Mouse (Mus musculus): ENCODE results near the gene Ust.

Ust gene

DNA sequence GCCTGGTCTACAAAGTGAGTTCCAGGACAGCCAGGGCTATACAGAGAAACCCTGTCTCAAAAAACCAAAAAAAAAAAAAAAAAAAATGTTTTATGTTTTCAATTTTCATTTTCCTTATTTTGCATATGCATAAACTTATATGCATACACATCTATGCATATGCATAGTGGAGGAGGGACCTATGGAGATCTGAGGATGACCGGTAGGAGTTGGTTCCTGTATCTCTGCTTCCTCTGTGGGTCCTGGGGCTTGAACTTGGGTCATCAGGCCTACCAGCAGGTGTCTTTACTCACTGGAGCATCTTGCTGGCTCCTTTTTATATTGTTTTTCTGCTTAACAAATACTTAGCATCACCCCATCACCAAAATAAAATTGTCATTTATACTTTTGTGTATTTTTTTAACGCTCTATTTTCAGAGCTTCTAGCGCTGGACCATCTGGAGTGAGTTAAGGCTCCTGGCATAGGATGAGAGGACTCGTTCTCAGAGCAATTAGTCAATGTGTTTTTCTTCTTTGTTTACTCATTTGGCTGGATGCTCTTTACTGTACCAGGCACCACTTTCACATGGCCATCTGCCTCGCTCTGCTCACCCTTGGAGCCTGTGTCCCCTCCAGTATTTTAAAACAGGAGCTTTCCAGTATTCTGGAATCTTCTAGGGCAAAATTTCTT, 290.8 kb downstream of the Ust start:
- no peak for DNase-seq (ENCODE audit: extremely low read depth, low read depth, low spot score)

DNA sequence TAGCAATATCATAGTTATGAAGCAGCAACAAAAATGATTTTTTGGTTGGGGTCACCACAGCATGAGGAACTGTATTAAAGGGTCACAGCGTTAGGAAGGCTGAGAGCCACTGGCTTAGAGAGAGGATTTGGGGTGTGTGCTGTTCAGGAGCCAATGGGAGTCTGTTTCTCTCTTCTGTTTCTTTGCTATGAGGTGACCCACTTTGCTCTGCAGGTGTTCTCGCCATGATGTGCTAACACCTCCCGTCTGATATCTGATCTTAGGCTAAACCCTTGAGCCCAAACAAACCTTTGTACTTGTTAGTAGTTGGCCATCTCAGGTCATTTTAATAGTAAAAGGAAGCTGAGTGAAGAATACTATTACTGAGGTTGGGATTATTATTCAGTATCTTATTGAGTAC, 292.0 kb downstream of the Ust start:
- DNase-seq (ENCODE audit: extremely low read depth, low read depth, low spot score): no peak

DNA sequence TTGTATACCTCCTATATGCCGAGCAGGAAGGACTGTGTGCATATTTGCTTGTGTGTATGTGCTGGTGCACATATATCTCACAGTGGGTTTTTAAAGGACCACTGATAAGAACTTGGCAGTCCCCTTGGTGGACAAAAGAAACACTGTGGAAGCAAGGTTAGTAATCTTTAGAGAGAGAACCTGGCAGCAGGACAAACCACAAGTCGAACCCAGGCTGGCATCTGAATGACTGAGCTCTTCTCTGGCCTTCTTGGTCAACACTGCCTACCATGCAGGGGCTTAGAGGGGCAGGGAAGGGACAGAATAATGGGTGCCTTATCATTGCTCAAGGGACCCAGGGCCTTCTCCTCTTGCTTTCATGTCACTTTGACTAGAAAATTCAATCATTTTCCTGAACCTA, 294.0 kb downstream of the Ust start:
- DNase-seq (ENCODE audit: extremely low read depth, low read depth, low spot score): no peak

DNA sequence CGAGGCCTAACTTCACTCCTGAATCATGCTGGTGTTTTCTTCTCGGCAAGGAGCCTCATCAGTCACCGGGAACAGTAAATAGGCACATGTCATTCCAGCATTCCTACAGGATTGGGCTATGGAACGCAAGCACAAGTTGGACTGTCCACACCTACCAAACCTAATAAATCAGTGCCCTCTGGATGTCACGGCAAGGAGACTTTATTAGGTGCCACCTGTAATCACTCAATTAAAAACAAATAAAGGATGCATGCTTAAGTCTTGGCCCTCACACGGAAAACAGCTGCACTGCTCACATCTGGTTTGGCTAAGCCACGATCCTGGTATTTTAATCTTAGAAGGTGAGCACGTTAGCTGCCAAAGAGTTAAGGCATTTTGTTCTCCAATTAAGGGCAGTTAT, 294.6 kb downstream of the Ust start:
- DNase-seq (ENCODE audit: extremely low read depth, low read depth, low spot score): no peak

DNA sequence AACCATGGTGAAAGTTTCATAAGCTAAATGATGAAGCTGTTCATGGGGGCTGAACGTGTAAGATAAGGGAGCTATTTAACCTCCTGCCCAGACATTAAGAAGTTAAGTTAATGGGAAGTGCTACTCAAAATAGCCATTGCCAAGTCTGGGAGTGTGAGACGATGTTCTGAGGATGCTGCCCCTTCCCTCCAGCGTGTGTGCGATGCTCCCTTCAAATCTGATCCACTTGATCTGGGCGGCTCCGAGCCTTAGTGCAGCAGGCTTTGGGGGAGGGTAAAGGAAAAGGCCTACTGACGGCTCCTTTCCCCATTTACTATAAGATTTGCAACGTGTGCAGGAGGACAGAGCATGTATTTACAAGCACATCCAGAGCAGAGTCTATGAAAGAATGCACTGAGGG, 301.7 kb downstream of the Ust start:
- no peak for DNase-seq (ENCODE audit: extremely low read depth, low read depth, low spot score)

DNA sequence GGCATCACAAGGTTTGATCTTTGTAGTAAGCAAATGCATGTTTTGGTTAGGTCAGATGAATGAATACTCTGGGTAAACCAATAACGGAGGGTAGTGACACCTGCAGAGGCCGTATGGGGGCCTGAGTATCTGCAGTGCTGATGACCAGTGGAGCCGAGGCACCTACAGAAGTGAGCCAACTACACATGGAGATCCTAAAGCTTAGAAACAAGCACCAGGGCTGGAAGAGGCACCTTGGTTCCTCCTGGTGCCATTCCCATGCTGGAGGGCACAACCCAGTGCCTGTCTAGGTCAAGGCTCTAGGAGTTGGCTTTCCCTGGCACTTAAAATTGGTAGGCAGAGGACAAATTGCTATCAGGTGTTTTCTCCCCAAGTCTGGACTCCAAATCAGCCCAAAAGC, 303.4 kb downstream of the Ust start:
- no peak for DNase-seq (ENCODE audit: extremely low read depth, low read depth, low spot score)

DNA sequence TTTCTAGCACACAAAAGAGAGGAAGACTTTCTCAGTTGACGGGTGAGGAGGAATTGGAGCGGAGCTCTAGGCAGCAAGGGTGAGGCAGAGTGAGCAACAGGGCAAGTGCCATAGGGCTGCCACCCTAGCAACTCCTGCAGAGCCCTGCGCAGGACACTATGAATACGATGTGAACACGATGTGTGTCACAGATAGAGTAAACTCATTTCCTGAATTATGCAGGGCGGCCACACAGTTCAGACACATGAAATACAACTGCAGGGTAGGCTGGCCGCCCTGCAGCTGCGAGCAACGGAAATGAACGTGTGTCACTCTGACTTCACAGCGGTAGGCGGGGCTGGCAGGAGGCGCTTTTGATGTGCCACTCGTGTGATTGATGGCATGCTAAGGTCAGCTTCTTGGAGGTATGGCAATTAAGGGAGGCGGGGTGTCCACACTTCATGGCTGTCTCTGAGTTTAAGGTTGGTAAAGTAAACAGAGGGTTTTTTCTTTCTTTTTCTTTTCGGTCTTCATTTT, 304.7 kb downstream of the Ust start:
- DNase-seq (ENCODE audit: extremely low read depth, low read depth, low spot score): no peak

DNA sequence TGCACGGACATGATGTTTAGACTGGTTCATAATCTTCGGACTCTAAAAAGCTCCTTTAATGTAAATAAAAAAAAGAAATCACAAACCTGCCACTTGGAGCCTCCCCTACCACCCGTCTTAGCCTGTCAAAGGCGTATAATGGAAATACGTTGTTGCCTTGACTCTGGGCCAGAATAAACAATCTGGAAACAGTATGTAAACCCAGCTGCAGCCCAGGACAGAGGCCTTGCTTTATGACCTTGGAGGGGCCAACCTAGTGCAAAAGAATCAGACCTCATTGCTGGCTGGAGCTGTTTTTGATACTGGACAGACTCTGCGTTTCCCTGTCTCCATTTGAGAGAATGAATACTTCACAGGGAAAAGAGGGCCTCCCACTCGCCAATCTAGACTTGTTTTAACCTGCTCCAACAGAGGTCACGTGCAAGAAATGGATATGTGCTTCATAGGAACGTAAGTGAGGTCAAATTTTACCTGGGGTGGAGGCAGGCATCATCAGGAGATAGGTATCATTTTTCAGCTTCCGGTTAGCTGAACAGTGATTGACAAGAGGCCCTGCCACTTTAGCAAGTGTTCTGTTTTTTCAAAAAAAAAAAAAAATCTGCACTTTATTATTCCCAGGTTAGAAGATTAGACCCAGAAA, 305.2 kb downstream of the Ust start:
- no peak for DNase-seq (ENCODE audit: extremely low read depth, low read depth, low spot score)

DNA sequence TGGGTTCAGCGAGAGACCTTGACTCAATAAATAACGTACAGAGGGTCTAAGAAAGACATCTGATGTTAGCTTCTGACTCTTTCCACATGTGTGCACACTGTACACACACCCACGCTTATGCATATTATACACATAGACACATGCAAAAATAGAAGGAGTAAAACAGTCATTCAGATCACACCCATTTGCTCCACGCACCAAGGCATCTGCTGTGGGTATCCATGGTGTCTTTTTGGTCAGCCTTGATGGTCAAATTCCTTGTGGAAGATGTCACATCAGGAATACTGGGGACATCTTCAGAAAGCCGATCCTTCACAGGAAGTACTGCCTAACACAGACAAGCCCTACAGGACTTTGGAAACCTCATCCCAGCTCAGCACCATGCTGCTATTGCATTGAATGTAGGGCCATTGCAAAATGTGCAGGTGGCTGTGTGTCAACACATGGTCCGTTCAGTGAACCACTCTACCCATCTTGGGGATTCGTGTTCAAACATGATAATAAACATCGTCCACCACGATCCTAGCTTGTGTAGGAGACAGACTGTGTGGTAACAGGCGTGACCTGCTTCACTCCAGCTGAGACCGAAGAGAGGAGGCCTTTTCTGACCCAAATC, 305.9 kb downstream of the Ust start:
- no peak for DNase-seq (ENCODE audit: extremely low read depth, low read depth, low spot score)

DNA sequence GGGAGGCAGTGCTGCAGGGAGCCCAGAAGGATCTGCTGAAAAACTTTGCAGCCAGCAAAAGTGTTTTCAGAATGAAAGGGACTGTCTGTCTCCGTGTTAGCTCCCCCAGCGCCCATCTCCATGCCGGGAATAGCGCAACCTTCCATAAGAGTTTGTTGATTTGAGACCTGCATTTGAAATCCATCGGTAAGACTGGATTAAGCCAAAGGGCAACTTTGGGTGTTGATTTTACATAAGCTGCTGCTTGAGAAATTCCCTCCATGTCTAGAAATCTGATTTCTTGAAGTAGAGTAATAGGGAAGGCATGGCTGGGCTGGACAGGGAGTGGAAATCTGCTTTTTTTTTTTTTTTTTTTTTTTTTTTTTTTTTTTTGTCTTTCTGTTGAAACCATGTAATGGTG, 306.9 kb downstream of the Ust start:
- peak; percentile 78 for DNase-seq (ENCODE audit: extremely low read depth, low read depth, low spot score)

DNA sequence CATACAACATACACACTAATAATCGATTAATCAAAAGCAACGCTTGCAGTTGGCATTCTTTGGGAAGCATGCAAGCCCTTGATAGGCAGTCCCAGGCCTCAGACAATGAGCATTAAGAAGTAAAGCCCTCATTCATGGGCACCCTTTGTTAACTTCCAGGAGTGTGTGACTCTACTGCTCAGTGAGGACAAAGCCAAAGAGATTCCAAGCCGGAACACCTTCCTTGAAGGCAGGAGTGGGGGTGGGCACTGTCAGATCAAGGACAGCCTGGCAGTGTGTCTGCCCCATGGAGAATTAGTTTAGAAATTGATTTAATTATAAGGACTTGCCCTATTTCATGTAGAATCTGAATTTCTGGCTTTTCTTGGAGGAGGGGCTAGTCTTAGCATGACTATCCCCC, 308.3 kb downstream of the Ust start:
- DNase-seq (ENCODE audit: extremely low read depth, low read depth, low spot score): no peak

DNA sequence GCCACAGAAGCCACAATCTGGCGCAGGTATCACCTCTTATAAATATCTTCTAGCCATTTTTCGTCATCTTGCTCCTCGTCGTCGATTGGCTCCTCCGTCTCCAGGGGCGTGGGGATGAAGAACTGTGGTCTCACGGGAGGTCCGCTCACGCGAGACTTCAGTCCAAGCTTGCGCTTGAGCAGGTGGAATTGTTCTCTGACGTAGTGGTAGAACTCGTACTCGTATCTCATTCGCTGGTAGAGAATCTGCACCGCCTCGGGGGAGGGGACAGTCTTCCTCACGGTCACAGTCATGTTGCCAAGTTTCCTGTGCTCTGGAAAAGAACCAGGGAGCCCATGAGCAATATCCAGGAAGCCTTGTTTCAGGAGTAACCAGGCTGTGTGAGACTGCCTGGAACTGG, 311.3 kb downstream of the Ust start:
- DNase-seq (ENCODE audit: extremely low read depth, low read depth, low spot score): no peak

DNA sequence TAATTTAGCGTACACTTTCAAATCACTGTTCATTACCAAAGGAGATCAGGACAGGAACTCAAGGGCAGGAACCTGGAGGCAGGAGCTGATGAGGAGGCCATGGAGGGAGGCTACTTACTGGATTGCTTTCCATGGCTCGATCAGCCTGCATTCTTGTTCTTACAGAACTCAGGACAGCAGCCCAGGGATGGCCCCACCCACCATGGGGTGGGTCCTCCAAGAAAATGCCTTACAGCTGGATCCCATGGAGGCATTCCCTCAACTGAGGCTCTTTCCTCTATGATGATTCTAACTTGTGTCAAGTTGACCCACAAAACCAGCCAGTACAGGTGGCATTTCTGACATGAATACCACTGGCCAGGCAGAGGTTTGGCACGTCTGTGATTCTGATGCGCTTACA, 314.9 kb downstream of the Ust start:
- no peak for DNase-seq (ENCODE audit: extremely low read depth, low read depth, low spot score)

DNA sequence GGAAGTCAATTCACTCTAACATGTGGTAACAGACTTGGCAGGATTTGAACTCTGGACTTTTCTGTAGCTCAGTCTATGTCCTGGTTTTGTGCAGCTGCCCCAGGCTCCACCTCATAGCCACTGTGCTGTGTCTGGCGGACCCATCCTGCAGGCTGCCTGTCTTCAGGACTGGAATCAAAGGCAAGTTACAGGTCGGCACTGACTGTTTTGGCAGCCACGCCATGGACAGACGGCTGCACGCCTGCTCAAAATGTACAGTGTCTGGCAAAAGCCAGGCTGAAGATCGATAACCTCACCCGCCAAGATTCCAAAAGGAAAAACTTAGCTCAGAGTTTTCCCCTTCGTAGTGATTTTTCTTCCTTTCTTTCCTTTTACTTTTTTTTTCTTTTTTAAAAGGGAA, 318.8 kb downstream of the Ust start:
- no peak for DNase-seq (ENCODE audit: extremely low read depth, low read depth, low spot score)

DNA sequence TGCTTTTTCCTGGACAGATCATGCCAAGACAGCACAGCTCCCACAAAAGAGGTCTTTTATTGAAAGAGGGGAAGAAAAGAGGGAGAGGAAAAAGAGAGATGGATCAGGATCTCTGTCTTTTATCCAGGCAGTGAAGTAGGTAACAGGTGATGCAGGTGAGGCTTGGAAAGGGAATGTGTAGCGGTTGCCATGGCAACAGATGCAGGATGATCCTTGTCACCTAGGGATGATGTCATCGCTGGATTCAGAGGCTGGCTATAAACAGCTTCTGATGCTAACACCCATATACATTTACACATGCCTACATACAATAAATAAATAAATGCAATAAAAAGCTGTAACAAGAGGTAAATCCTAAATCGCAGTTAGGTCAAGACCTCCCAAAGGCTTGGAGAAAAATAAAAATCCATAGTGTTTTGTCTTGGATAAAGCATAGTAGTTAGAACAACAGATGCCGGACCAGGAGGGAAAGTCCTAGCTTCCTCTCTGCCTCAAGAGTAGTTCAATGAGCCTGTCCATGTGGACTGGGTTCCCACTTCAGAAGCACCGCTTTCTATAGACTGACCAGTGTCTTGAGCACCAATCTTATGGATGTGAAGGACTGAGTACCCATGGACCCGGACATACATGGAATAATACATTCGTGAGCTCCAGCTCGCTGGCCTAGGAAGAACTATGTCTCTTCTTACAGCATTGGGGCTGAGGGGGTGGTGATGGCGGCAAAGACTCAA, 319.4 kb downstream of the Ust start:
- DNase-seq (ENCODE audit: extremely low read depth, low read depth, low spot score): no peak

DNA sequence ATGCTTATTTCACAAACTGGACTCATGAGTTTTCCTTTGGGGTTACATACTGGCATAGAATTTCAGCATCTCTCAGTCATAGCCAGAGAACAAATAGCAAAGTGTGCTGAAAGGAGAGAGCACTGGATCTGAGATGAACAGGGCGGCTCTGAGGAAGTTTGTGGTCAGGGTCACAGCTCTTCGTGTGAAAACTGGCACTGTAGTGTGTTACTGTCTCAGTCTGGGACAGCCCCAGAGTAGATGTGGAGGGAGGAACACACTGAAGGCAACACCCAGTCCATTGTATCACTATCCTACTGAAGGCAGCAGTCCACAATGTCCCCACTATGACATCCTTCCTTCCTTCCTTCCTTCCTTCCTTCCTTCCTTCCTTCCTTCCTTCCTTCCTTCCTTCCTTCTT, 321.0 kb downstream of the Ust start:
- DNase-seq (ENCODE audit: extremely low read depth, low read depth, low spot score): no peak

DNA sequence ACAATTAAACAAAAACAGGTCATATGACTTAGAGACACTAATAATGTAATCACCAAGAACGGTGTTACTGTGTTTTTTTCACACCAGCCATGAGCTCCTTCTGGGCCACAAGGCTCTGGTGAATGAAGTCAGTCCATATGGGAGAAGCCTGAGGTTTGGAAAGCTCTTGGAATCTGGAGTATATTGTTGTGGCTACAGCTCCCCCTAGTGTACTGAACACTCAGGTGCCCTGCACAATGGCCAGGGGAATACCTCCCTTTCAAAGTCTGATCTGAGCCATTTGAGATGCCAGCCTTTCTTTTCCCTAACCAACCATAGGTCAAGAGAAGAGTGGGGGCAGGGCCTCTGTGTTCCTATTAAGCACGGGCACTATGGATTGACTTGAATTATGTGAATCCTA, 322.3 kb downstream of the Ust start:
- DNase-seq (ENCODE audit: extremely low read depth, low read depth, low spot score): no peak

DNA sequence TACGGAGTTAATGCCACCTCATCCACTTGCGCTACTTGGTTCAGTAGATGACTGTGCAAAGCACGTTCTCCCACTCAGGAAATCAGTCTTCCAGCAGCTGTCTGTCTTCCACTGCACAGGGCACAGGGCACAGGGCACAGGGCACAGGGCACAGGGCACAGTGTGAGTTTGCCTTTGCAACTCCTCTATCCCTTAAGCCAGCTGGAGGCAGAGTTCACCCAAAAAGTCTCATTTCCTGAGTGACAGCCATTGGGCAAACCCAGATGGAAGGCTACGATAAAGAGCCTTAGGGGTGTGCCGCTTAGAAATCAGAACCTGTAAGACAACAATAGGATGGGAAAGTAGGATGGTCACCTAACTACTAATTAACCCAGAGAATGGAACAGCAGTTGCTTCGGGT, 322.9 kb downstream of the Ust start:
- no peak for DNase-seq (ENCODE audit: extremely low read depth, low read depth, low spot score)

DNA sequence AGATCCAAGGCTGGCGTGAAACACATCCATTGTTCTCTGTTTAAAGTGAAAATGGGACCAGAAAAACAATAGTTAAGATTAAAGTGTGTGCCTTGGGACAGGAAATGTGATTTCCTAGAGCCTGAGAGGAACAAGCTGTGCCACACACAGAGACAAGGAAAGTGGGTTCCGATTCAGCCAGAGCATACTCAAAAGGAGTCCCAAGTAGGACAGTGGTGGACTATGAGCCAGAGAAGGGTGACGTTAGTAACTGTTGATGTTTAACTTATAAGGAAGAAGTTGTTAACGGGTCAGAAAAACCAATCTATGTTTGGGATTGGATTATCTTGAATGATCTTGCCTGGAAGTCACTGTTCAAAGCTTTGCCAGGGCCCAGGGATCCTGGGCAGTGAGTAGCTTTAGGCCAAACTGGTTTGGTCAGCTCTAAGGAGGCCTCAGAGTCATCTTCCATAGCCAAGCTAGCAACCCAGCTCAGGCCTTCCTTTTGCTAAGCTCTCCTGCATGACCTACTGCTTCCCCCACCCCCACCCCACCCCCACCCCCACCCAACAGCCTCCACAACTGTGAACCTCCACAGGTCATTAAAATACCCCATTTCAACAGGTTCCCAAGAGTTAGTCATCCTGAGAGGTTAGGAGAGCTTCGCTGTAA, 329.2 kb downstream of the Ust start:
- DNase-seq (ENCODE audit: extremely low read depth, low read depth, low spot score): no peak

DNA sequence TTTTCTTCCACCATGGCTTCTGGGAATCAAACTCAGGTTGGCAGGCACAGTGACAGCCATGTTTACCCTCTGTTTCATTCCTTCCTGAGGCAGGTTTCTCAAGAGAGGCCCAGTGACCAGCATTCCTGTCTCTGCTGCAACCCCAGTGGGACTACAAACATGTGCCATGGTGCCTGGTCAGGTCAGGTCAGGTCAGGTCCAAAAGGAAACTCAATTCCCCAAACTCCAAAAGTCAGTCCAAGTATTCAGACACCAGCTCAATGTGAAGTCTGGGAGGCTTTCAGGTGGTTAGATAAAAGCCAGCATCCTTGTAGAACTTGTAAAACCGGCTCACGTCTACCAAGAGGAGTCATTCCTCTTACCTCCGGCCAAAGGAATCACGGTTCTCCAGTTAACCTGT, 333.0 kb downstream of the Ust start:
- DNase-seq (ENCODE audit: extremely low read depth, low read depth, low spot score): peak; percentile 61

DNA sequence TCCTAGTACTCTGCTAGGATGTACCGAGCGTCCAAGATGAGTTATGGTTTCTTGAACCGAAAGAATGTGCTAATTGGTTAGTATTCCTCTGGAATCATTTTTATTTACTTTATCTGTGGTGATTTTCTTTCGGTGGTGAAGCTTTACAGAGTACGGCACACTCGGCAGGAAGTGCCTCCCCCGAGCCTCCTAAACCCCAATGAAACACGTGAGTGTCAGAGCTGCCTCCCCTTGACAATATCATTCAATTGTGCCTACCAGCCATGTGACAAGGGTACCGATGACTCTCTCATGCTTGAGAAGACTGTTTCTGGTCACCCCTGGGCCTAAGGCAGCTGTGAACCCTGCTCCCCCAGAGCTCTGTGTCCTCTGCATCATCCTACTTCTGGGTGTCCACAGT, 333.9 kb downstream of the Ust start:
- DNase-seq (ENCODE audit: extremely low read depth, low read depth, low spot score): no peak

Measured in fat pad, adult 2 months (tissue).